Mouse (Mus musculus) embryonic facial prominence, embryonic 15.5 days (tissue): ENCODE results near the gene Rac2. TPM values are rescaled to one million over a fixed set of nuclear protein-coding genes. Genes with fewer than 3 reads are reported as not detected.

Experiments used
- ATAC-seq: fragments of 200-750 bp; cut with Nextera tagmentation; 2 replicates; pipeline ENCODE4 v1.8.0; 2017; ENCODE audit warnings: low read depth, moderate TSS enrichment; ENCODE audit not compliant: insufficient number of reproducible peaks, low FRiP score, low TSS enrichment
- H3K27ac ChIP-seq: fragments of 300-500 bp; sonication (generic); replicated peaks from 2 replicates; pipeline ENCODE4 v1.5.1; 2015; ENCODE audit warnings: mild to moderate bottlenecking, inconsistent platforms
- H3K27me3 ChIP-seq: fragments of 300-500 bp; sonication (generic); 2 replicates; pipeline ENCODE4 v1.6.1; 2015; ENCODE audit warnings: inconsistent platforms
- H3K36me3 ChIP-seq: fragments of 300-500 bp; sonication (generic); 2 replicates; pipeline ENCODE4 v1.6.1; 2015; ENCODE audit warnings: mild to moderate bottlenecking, inconsistent platforms
- H3K4me1 ChIP-seq: fragments of 300-500 bp; sonication (generic); 2 replicates; pipeline ENCODE4 v1.6.1; 2015; ENCODE audit warnings: inconsistent platforms
- H3K4me2 ChIP-seq: fragments of 300-500 bp; sonication (generic); replicated peaks from 2 replicates; pipeline ENCODE4 v1.6.1; 2015; ENCODE audit warnings: mild to moderate bottlenecking, inconsistent platforms
- H3K4me3 ChIP-seq: fragments of 300-500 bp; sonication (generic); replicated peaks from 2 replicates; pipeline ENCODE4 v1.5.1; 2015; ENCODE audit warnings: mild to moderate bottlenecking, inconsistent platforms
- H3K9ac ChIP-seq: fragments of 300-500 bp; sonication (generic); 2 replicates; pipeline ENCODE4 v1.6.1; 2015; ENCODE audit warnings: inconsistent platforms
- H3K9me3 ChIP-seq: fragments of 300-500 bp; sonication (generic); replicated peaks from 2 replicates; pipeline ENCODE4 v1.6.1; 2016; ENCODE audit warnings: inconsistent platforms
- WGBS: fragments of 180-500 bp; shearing (Covaris S2); methylation state at CpG from one replicate; pipeline ENCODE4 v1.1.7; 2015; 5-methylcytosine and 5-hydroxymethylcytosine counted together
- polyA plus RNA-seq: library from polyadenylated mRNA; unstranded; fragments of >200 nt; fragmentation: Nextera tagmentation; extraction: Ambion mirVana; gene quantifications from 2 replicates; pipeline ENCODE4 v1.2.1, GENCODE M21; 2015

The Rac2 gene
- polyA plus RNA-seq, 1 experiment from 2014 or later, result 34.6 TPM

DNA sequence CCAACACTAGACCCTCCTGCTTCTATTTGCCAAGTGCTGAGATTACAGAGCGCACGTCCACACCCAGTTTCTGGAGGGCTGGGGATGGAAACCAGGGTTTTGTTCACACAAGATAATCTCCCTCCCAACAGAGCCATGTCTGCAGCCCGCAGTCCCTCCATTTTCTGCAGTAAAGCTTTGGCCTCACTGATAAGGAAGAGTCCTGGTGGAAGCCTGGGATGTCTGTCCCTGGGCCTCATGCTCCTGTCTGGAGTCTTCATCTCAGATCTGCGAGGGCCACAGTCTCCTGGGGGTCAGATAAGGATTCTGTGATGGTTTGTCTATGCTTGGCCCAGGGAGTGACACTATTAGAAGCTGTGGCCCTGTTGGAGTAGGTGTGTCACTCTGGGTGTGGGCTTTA is 15.5 kb upstream of the Rac2 start:
- no peak for ATAC-seq
- Histone ChIP-seq H3K4me1 (peaks cover 4% of the 10 kb centered on the region; the same call in 1 of the 2 replicates), H3K36me3 (no peaks in the 10 kb centered on the region), H3K9ac (no peak overlapping the region), H3K27ac (no peak overlapping the region), H3K9me3 (no peaks in the 10 kb centered on the region), H3K4me2 (no peak overlapping the region), H3K4me3 (no peak overlapping the region), H3K27me3 (no peaks in the 10 kb centered on the region)
- 78% methylated on average over 4 of the region's 4 CpGs for WGBS

DNA sequence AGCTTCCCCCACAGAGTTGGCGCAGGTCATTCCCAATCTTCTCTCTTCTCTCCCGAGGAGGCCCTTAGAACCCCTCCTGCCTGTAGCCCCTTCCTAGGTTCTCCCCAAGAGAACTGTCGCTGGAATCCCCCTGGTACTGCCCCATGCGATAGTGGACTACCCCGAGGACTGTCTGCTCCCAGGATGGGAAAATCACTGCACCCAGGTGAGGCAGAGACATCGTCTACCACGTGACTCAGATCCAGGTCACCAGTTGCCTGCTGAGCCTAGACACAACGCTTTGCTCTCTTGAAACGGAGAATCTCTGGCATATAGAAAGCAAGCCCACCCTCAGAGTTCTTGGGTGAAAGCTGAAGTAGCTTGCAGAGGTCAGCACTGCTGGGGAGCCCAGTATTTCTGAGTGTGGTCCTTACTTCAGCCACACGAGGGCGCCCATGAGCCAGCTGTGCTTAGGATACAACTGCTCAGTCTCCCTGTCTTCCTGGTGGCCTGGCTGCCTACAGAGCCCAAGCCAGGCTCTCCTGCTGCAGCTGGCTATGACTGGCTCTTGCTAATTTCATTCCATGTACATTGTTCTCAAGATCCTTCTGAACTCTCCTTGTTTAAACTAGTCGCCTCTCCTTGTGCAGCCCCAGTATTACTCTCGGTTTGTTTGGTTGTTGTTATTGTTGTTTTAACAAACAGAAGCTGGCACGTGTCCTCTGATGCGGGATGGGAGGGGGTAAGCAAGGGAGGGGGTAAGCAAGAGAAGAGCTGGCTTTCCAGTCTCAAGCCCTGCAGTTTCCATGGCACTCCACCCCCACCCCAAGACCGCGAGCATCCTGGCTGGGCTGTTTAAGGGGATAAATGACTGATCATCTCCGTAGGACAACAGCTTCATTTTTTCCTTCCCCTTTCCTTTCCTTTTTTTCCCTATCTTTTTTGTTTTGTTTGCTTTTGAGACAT is 14.7 kb upstream of the Rac2 start:
- H3K27me3 ChIP-seq, result no peaks in the 10 kb centered on the region
- no peak overlapping the region for H3K27ac ChIP-seq
- H3K36me3 ChIP-seq, result no peaks in the 10 kb centered on the region
- peaks cover 4% of the 10 kb centered on the region; the same call in 1 of the 2 replicates for H3K4me1 ChIP-seq
- H3K4me3 ChIP-seq, result no peak overlapping the region
- WGBS, result 53% methylated on average over 18 of the region's 18 CpGs
- H3K4me2 ChIP-seq, result no peak overlapping the region
- H3K9ac ChIP-seq, result no peak overlapping the region
- no peaks in the 10 kb centered on the region for H3K9me3 ChIP-seq
- peak; percentile 62; the same call in 1 of the 2 replicates for ATAC-seq

DNA sequence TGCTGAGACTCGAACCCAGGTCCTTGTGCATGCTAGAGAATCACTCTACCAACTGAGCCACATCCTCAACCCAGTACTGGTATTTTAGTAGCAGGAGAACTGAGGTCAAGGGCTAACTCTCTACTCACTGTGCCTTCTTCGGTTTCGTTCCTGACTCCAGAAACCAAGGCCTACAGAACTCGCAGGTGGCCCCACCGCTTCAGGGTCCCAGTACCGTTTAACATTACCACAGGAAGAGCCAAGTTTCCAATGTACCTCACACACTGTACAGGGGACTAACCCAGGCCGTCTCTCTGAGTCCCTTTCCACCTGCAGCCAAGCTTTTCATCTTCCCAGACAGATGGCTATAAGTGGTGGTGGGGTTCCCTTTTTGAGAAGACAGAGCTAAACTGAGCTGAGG is 12.8 kb upstream of the Rac2 start:
- ATAC-seq, result no peak
- 88% methylated on average over 7 of the region's 7 CpGs for WGBS
- H3K9ac ChIP-seq, result no peak overlapping the region

DNA sequence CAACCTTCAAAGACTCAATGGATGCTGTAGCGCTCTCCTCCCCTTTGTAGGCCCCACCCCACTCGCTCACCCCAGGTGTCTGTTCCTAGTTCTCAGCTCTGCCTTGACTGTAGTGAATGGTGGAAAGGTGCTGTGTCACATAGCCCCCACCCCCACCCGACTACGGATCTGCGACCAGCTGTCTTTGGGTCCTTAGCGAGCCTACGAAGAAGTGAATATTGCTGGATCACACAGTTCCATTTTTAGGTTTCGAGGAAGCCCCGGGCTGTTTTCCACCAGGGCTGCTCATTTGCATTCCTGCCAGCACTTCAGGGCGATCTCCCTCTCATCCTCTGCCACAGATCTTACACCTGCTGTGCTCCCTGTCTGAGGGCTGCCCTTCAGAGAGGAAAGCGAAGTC is 10.8 kb upstream of the Rac2 start:
- no peak overlapping the region for H3K4me2 ChIP-seq
- no peak overlapping the region for H3K9ac ChIP-seq
- H3K4me1 ChIP-seq, result peaks cover 24% of the 10 kb centered on the region; the same call in 1 of the 2 replicates
- no peaks in the 10 kb centered on the region for H3K36me3 ChIP-seq
- H3K27me3 ChIP-seq, result no peaks in the 10 kb centered on the region
- no peak overlapping the region for H3K27ac ChIP-seq
- no peak overlapping the region for H3K4me3 ChIP-seq
- H3K9me3 ChIP-seq, result no peaks in the 10 kb centered on the region
- no peak for ATAC-seq
- WGBS, result 19% methylated on average over 11 of the region's 11 CpGs

More for the DNA sequence above, 12.8 kb upstream of the Rac2 start:
- no peak overlapping the region for H3K27ac ChIP-seq
- H3K4me2 ChIP-seq, result no peak overlapping the region
- no peaks in the 10 kb centered on the region for H3K36me3 ChIP-seq
- H3K4me3 ChIP-seq, result no peak overlapping the region
- H3K27me3 ChIP-seq, result no peaks in the 10 kb centered on the region
- peaks cover 17% of the 10 kb centered on the region; the same call in 1 of the 2 replicates for H3K4me1 ChIP-seq
- H3K9me3 ChIP-seq, result no peaks in the 10 kb centered on the region

DNA sequence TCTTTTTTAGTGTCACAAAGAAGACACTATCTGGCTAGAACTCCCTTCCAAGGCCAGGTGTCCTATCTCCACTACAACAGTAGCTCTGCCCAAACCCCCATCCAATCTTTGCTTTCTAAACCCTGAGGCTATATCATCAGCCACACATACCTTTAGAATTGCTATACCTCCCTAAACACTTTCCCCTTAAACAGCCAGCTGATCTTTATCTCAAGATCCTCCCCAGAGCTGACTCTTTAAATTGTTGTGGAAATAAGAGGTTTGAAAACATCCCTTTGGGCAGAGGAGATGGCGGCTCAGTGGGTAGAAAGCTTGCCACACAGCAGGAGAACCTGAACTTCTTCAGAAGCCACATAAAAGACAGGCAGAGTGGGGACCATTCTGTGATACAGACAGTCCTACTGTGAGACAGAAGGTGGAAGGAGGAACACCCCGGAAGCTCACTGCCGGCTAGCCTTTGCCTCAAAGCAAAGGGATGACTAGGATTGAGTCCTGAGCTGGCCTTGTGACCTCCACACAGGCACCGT is 3.8 kb upstream of the Rac2 start:
- Histone ChIP-seq H3K4me3 (no peak overlapping the region), H3K4me1 (peaks cover 16% of the 10 kb centered on the region; the same call in 1 of the 2 replicates), H3K9me3 (no peaks in the 10 kb centered on the region), H3K4me2 (no peak overlapping the region), H3K27ac (no peak overlapping the region), H3K27me3 (no peaks in the 10 kb centered on the region), H3K9ac (no peak overlapping the region), H3K36me3 (no peaks in the 10 kb centered on the region)
- no peak for ATAC-seq
- WGBS, result 42% methylated on average over 4 of the region's 4 CpGs

DNA sequence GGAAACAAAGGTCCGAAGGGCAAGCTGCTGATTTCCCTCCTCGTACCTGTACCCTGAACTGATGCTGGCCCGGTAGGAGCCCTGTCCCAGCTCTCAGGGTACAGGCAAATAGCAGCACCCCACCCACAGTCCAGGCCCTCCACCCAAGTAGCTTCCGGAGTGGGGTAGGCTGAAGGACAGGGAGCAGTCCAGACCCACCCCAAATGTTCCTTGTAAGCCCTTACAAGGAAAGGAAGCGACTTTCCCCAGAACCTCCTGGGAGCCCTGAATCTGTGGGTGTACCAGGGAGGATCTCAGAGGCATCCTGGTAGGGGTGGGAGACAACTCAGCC is 348 bp downstream of the Rac2 start:
- Histone ChIP-seq H3K36me3 (no peaks in the 10 kb centered on the region), H3K4me3 (no peak overlapping the region), H3K9me3 (no peaks in the 10 kb centered on the region), H3K27me3 (no peaks in the 10 kb centered on the region), H3K9ac (no peak overlapping the region), H3K27ac (no peak overlapping the region), H3K4me2 (no peak overlapping the region), H3K4me1 (no peaks in the 10 kb centered on the region)
- WGBS, result 92% methylated on average over 5 of the region's 5 CpGs
- no peak for ATAC-seq

DNA sequence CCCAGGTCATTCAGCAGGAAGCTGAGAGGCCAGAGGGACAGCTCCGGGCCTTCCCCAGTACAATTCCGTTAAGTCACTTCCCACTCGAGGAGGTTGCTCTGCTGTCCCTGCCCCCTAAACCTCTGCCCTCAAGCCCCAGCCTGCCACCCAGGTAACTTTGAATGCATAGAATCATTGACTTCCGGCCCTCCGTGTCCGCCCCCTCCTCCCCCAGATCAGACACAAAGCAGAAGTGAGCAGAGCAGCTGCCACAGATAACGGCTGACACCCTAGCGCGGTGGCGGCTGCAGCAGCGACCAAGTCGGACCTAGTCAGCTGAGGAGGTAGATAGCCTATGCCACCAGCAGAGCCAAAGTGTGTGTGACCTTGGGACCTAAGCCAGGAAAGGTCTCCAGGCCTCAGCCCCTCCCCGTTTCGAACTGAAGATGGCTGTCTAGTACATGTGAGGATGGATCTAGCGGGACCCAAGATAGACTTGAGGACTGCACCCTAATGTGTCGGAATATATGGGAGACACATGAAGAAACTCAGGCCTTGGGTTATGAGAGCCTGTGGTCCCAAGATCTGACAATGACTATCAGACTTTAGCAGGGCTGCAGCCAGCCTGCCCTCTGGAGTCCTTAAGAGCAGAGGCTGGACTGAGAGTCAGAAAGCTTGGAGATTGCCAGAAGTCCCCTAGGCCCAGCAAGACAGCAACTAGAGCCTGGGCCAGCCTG is 871 bp downstream of the Rac2 start:
- Histone ChIP-seq H3K27me3 (no peaks in the 10 kb centered on the region), H3K4me2 (no peak overlapping the region), H3K9ac (no peak overlapping the region), H3K4me3 (no peak overlapping the region), H3K9me3 (no peaks in the 10 kb centered on the region), H3K27ac (no peak overlapping the region), H3K4me1 (no peaks in the 10 kb centered on the region), H3K36me3 (no peaks in the 10 kb centered on the region)
- no peak for ATAC-seq
- 60% methylated on average over 16 of the region's 16 CpGs for WGBS

DNA sequence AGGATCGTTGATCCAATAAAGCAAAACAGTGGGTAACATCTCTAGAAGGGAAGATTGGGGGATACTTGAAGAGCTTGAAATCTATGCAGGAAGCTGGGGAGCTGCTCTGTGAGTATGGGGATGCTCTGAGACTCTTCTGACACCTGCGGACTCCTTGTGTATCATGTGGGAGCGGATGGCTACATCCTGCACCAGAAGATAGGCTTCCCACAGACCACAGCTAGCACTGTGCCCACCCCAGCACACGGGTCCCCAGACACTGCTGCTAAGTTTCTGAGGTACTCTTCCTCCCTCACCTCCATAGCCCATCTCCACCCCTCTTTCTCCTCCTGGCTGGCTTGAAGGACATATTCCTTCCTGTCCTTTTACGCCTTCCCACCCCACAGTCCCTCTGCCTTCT is 2.4 kb downstream of the Rac2 start:
- no peaks in the 10 kb centered on the region for H3K36me3 ChIP-seq
- no peaks in the 10 kb centered on the region for H3K27me3 ChIP-seq
- H3K9me3 ChIP-seq, result no peaks in the 10 kb centered on the region
- no peak overlapping the region for H3K4me3 ChIP-seq
- no peak overlapping the region for H3K4me2 ChIP-seq
- ATAC-seq, result no peak
- no peak overlapping the region for H3K27ac ChIP-seq
- no peak overlapping the region for H3K9ac ChIP-seq
- WGBS, result 92% methylated on average over 5 of the region's 5 CpGs
- H3K4me1 ChIP-seq, result no peaks in the 10 kb centered on the region

DNA sequence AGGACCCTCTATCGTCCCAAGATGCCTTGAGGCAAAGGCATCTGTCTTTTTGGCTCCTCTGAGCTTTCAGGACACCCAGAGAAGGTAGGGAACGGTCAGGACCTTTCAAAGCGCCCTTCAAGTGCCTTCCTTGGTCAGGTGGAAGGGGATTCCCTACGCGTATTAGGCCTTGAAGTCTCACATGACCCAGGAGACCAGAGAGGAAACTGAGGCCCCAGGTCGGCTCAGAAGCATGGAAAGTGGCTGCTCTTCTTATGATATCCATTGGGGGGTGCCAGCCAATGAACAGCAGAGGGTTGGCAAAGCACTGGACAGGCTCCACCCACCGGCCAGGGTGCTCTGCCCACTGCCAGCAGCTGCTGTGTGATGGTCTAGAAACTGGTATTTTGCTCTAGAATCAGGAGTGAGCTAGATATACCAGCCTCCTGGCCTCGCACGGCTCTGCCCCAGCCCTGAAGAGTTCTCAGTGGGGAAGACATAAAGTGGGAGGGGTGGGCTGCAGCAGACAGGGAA is 4.9 kb downstream of the Rac2 start:
- no peak overlapping the region for H3K9ac ChIP-seq
- H3K4me2 ChIP-seq, result no peak overlapping the region
- no peak overlapping the region for H3K27ac ChIP-seq
- H3K27me3 ChIP-seq, result no peaks in the 10 kb centered on the region
- H3K4me3 ChIP-seq, result no peak overlapping the region
- 70% methylated on average over 9 of the region's 9 CpGs for WGBS
- no peaks in the 10 kb centered on the region for H3K9me3 ChIP-seq
- no peaks in the 10 kb centered on the region for H3K36me3 ChIP-seq
- no peaks in the 10 kb centered on the region for H3K4me1 ChIP-seq
- ATAC-seq, result no peak

DNA sequence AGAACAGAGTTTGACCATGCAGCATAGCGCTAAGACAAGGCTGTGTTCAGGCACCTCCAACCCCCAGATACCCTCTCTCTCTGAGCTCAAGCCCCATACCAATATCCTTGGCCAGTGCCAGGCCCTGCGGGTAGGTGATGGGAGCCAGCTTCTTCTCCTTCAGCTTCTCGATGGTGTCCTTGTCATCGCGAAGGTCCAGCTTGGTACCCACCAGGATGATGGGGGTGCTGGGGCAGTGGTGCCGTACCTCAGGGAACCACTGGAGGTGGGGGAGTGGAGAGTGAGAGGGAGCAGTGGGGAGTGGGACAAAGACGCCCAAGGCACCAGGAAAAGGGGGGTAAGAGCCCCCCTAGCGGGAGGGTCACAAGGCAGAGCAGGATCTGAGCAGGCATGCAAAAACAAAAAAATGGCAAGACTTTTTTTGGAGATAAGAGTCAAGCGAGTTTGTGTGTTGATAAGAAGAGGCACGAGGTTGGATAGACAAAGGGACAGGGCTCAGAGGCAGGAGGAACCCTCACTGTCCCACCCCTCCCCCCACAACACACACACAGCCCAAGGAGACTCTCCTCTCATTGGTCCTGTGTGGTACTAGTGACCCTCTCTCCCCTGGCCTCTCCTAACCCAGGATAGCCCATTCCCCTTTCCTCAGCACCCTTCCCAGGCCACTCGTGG is 7.7 kb downstream of the Rac2 start:
- Histone ChIP-seq H3K36me3 (no peaks in the 10 kb centered on the region), H3K4me3 (no peak overlapping the region), H3K27me3 (no peaks in the 10 kb centered on the region), H3K9me3 (no peaks in the 10 kb centered on the region), H3K4me2 (no peak overlapping the region), H3K27ac (no peak overlapping the region), H3K4me1 (no peaks in the 10 kb centered on the region), H3K9ac (no peak overlapping the region)
- 67% methylated on average over 11 of the region's 11 CpGs for WGBS
- ATAC-seq, result no peak

DNA sequence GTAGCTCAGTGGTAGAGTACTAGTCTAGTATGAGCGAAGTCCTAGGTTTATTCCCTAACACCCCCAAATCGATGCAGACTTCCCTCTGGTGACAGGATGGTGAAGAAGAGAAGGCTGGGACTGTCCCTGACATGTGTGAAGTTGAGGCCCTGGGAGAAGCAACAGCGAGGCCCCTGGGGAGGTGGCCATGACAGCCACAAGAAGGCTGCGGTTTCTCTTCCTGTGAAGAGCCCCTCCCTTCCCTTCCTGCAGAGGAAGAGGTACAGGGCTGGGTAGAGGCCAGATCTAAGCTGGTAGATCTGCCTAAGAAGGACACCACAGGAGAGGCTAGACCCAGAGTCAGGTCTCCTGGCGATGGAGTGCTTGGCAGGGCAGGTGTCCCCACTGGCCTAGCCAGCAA is 8.6 kb downstream of the Rac2 start:
- no peak overlapping the region for H3K27ac ChIP-seq
- no peak overlapping the region for H3K9ac ChIP-seq
- H3K4me3 ChIP-seq, result no peak overlapping the region
- no peak overlapping the region for H3K4me2 ChIP-seq
- WGBS, result 76% methylated on average over 5 of the region's 5 CpGs
- H3K4me1 ChIP-seq, result no peaks in the 10 kb centered on the region
- H3K9me3 ChIP-seq, result no peaks in the 10 kb centered on the region
- no peak for ATAC-seq
- no peaks in the 10 kb centered on the region for H3K27me3 ChIP-seq
- no peaks in the 10 kb centered on the region for H3K36me3 ChIP-seq
